Mouse (Mus musculus) gastrocnemius, postnatal 36 days (tissue): ENCODE results near the gene Gm44790. TPM values are rescaled to one million over a fixed set of nuclear protein-coding genes. Genes with fewer than 3 reads are reported as not detected.
"Not testable (repeated sequence)": the region's sequence is repeated elsewhere in the genome, so short reads cannot be mapped to it uniquely, and the experiment has no call there.

Source experiments
- DNase-seq, 2 experiments: peaks; one replicate each; pipeline ENCODE4 v3.0.0; 2022
- intact Hi-C: fragments of 180-260 bp; cut with DNase I; formaldehyde crosslinking; loops from one replicate; pipeline ENCODE4 v1.15.1; 2025
- long read RNA-seq, 2 experiments: library from polyadenylated mRNA; stranded (forward); transcript quantifications; one replicate each; pipeline ENCODE4 v2.0.0; 2021
- total RNA-seq, 2 experiments: library from RNA; stranded (reverse); gene quantifications; 2 replicates each; pipeline ENCODE4 v1.2.3; 2021

Gm44790 gene
- 1 to 10 TPM in 1 of 2 experiments, not detected in 1; 1.2 TPM for total RNA-seq
- long read RNA-seq, experiment 1, partial matches to known transcripts: 0 of 1 reads
- long read RNA-seq, experiment 1, other reads (novel, unspliced or antisense): 1 of 1 reads
- long read RNA-seq, experiment 2, partial matches to known transcripts: 0 of 1 reads
- long read RNA-seq, experiment 2, other reads (novel, unspliced or antisense): 1 of 1 reads

DNA sequence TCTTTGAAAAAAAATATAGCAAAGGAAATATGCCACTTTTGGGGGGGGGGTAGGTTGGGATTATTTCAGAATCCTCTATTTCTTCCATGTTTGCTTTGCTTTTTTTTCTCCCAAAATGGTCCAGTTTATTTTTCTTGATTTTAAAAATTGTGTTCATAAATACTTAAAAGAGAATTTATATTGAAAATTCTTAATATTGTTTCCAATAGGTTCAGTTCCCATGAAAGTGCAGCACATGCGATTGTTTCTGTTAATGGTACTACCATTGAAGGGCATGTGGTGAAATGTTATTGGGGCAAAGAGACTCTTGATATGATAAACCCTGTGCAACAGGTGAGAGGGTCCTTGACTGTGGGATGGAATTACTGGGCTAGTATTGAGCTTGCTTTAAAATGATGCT, at the start of gene Gm44790:
Gene Gm44790, plus strand, starts transcription at position 301 of the 400 bp plus-strand sequence.
- intact Hi-C loops: no loop called here
- no peak for DNase-seq

DNA sequence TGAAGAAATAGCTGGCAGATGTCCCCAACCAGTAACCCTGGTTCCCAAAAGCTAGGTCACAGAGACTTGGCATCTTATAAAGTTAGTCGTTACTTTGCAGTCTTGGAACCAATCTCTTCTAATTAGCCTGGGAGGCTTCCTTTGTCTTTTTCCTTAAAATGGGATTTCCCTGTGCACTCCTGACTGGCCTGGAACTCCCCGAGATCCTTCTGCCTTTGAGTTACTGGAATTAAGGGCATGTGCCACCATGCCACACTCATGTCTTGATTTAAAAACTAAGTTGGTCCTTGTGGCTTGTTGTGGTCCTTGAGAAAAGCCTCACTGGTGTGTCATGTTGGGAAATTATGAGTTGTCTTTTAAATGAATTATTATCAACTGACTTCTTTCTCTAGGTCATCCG, 48.1 kb upstream of the Gm44790 start:
- intact Hi-C loops: no loop called here
- no peak for DNase-seq

DNA sequence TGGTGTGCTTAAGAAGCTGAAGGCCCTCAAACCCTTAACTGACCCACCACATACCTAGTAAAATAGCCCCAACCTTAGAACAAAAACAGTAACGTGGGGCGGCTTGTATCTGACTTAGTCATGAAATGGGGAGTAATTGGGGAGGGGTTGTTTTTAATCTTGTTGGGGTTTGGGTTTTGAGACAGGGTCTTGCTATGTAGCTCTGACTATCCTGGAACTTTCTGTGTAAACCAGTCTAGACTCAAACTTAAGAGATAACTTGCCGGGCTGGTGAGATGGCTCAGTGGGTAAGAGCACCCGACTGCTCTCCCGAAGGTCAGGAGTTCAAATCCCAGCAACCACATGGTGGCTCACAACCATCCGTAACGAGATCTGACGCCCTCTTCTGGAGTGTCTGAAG, 46.3 kb upstream of the Gm44790 start:
- DNase-seq, intact Hi-C loops: not testable (repeated sequence)

DNA sequence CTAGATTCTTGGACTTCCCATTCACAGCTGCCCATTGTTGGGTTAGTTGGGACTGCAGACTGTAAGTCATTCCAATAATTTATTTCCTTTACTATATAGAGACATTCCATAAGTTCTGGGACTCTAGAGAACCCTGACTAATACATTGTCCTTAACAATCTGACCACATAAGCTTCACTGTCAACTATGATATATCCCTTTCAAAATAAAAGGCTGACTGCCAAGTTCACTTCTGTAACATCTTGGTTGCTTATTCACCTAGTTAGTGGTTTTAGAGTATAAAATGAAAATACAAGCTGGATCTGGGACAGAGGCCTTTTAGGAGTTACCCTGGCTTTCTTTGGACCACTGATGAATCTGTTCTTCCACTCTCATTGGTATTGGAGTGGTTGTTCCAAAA, 43.9 kb upstream of the Gm44790 start:
- intact Hi-C loops: no loop called here
- no peak for DNase-seq

DNA sequence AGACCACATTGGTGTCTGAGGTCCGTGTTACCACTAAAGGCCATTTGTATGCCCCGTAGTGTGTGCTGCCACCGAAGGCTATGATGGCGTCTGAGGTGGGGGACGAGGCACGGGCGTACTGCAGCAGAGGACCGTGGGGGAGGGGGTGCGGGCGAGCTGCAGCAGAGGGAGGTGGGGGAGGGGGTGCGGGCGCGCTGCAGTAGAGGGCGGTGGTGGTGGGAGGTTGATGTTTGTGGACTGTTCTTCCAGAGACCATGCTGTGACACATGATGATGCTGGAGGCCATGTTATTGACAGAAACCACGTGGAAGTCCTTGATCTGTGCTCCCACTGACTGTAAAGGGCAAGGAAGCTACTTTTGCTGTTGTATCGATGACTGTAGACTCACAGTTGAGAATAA, 43.1 kb upstream of the Gm44790 start:
- intact Hi-C loops: no loop called here
- DNase-seq: no peak

DNA sequence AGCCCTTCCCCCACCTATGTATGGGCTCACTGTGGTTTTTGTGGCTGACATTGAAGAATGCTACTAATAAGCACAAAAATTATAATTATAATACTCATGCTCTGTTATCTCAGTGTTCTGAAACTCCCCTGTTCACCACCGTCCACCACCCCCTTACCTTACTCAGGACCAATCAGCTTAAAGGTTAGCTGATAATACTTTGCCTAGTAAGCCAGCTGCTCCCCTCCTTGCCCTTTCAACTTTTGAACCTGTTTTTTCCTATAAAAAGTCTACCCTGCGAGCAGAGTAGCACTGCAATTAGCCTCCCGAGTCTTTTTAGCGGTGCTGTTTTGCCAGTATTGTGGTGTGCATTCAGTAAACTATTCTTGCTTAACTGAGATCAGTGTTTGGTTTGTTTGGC, 41.8 kb upstream of the Gm44790 start:
- DNase-seq: no peak
- intact Hi-C loops: no loop called here

DNA sequence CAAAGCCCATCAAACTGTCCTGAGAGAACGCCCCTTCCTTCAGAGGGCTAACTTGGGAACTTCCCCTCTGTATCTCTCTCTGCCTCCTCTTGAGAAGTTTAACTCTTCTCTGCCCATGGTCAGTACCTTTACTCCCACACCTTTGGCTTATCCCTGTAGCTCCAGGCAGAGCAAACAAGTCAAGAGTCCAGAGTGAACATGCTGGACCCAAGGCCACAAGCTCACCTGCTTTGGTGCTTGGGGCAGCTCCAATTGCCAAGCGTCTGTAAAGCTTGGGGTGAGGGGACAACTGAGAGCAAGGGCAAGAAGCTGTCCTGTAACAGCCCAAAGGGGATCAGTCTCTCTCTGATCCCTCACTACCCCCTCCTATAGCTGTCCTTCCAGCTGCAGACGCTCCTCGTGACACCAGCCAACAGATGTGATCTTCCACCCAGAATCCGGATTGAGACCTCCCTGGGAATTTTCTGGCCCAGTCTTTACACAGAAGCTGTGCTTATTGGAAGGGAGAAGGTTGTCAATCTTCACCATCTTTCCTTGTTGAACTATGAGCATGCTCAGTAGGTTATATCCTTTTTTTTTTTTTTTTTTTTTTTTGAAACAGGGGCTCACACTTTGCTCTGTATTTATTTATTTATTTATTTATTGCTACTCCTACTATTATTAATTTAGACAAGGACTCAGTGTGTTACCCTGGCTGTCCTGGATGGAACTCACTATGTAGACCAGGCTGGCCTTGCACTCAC, 40.9 kb upstream of the Gm44790 start:
- DNase-seq: no peak
- intact Hi-C loops: no loop called here

DNA sequence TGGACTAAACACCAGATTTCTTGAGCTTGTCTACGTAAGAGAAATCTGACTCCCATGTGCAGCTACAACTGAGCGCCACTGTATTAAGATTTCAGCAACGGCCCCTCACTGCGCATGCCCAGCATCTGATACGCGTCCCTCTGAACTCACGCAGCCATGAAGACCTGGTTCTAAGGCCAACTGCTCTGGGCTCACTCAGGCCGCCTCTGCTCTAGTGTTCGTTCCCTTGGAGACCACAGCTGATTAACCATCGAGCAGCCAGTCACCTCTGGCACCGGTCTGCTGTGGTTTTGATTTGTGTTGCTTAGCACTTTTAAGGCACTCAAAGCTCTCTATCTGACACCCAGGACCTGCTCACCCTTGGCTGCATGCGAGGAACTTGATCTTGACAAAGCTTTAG, 39.1 kb upstream of the Gm44790 start:
- intact Hi-C loops: no loop called here
- no peak for DNase-seq

DNA sequence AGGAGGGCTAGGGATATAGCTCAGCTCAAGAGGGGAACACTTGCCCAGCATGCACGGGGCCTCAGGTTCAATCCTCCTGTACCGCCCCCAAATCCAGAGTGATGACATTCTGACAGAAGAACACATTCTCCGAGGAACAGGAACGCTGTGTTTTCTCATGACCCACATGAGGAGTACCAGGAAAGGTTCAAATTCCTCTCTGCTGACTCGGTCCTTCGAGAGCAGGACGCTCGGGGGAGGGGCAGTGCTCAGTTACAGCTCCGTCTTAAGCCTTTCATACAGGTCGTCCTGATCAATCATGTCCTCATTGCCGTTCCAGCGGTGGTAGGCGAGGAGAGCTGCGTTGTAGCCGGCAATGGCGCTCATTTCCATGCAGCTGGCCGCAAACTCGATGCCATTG, 38.0 kb upstream of the Gm44790 start:
- intact Hi-C loops: no loop called here
- DNase-seq: no peak

DNA sequence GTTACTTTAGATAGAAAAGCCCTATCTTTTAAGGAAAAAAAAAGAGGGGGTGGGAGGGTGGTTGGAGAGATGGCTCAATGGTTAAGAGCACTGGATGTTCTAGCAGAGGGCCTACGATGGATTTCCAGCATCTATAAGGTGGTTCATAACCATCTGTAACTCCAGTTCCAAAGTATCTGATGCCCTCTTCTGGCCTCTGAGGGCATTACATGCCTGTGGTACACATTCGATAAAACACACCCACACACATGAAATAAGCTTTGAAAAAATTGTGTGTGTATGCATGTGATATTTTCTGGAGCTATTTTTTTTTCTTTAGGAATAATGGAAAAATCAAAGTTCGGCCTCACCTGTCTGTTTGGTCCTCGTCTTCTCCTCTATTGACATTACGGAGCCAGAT, 35.1 kb upstream of the Gm44790 start:
- intact Hi-C loops: no loop called here

DNA sequence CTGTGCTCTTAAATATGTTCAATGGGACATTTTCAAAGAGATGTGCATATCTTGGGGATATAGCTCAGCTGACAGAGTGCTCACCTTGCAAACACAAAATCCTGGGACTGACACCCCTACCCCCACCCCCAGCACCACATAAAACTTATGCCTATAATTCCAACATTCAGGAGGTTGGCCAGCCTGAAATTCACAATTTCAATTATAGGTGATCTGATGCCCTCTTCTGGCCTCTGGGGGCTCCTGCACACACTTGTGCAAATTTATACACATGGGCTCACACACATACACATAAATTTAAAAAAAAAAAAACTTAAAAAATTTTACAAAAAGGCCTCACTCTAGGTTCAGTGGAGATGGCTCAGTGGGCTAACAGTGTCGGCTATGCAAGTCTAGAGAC, 33.3 kb upstream of the Gm44790 start:
- no peak for DNase-seq
- intact Hi-C loops: no loop called here

More for the DNA sequence above, 35.1 kb upstream of the Gm44790 start:
- DNase-seq: no peak

DNA sequence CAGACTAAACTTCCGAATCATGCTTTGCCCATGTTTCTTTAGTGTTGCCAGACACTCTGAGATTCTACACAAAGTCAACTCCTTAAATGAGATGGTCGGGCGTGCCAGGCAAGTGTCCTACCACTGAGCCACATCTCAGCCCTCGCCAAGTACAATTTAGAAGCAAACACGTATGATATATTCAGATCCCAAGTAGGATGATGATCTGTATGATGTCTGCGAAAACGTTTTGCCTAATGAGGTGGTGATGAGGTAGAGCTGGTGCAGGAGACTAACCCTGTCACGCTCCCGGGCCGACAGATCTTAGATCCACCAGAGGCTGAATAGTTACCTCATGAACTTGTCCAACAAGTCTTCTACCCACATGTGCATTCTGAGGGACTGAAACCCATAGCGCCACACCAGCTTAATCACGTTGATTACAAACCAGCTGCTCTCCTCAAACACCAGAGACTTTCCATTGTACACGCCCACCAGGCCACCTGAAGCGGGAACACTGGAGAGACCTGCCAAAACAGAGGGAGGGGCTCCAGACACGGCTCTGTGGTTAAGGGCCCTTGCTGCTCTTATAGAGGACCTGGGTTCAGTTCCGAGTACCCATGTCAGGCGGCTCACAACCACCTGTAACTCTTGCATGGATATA, 32.3 kb upstream of the Gm44790 start:
- no peak for DNase-seq
- intact Hi-C loops: no loop called here

DNA sequence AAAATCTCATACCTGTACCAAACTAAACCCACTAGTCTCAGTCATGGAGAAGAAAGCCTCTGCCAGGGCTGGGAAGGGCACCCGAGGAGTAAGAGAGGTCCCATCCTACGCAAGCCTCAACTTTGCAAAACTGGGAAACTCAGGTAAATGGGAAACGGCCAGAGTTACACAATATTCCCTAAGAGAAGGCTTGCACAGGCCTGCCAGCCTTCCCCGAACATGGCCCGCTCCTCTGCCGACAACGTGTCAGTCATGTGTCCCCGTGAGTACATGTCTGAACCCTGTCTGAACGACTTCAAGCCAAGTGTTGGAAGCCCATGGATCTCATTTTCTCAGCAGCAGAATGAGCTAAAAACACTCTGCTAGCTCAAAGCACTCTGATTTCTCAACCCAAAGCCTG, 31.4 kb upstream of the Gm44790 start:
- intact Hi-C loops: no loop called here
- no peak for DNase-seq

DNA sequence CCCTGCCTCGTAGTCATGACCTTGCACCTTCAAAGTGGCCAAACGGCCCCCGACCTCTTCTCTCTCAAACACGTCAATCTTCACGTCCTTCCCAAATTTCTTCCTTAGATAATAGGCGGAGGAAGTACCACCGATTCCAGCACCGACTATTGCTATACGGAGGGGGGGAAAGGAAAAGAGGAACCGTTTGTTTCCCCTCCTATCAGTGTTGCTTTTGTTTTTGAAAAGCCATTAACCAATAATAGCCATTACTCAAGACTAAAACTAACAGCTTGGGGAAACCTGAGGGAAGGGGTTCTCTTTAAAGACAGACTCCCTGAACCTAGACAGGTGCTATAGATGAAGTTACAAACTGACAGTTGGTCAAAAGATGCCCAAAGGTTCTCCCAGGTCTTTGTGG, 30.5 kb upstream of the Gm44790 start:
- intact Hi-C loops: no loop called here
- DNase-seq: no peak

DNA sequence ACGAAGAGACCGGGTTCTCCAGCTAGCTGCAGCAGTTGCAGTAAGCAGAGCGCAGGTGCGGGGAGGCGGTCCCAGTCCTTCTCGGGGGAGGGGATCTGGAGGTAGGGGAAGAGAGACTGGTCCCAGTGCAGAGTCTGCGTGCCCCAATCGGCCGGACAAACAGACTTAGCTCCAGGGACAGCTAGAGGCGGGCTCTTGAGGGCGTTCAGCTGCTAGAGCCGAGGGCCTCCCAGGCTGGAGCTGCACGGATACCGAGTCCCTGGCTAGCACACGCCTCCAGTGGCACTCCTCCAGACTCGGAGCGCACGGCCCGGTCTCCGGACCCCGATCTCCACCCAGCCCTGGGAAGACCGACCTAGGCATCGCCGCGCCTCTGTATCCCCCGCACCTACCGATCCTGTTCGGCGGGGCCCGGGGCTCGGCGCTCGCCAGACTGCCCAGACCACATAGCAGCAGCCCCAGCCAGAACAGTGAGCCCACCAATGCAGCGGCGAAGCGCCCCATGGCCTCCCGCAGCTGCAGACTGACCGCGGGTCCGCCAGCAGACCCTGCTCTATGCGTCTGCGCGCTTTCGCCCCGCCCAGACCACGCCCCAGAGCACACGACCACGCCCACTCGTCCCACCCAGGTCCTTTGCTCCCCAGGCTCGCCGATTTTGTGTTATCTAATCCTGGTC, 29.7 kb upstream of the Gm44790 start, which contains the start of gene Pcyox1:
Gene Pcyox1, minus strand, starts transcription at position 574 of the 676 bp plus-strand sequence.
- intact Hi-C loops: no loop called here
- peak; percentile 81 to 93 for DNase-seq

DNA sequence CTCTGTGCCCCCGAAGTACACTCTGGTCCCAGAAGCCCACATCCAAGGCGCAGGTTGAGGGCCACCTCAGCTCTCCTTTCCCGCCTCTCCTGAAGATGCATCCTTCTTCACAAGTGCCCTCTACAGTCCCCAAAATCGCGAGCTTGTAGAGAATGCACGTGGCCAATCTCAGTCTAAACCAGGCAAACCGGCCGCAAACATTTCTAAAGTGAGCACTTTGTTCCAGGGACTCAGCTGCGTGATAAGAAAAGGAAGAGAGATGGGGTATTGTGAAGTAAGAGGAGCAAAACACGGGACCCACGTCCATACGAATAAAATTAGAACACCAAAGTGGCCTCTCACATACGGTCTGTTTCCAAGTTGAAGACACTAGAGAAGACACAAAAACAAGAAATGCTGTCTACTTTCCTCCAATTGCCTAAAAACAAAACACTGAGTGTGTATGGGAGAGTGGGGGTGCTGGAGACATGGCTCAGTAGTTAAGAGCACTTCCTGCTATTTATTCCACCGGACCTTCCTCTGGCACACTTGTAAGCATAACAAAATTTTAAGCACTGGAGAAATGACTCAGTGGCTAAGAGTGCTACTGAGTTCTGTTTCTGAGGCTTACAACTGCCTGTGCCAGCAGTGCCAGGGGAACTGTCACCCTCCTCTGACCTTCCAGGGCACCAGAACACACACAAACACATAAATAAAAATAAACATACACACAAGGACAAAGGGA, 29.0 kb upstream of the Gm44790 start:
- DNase-seq: no peak
- intact Hi-C loops: no loop called here

DNA sequence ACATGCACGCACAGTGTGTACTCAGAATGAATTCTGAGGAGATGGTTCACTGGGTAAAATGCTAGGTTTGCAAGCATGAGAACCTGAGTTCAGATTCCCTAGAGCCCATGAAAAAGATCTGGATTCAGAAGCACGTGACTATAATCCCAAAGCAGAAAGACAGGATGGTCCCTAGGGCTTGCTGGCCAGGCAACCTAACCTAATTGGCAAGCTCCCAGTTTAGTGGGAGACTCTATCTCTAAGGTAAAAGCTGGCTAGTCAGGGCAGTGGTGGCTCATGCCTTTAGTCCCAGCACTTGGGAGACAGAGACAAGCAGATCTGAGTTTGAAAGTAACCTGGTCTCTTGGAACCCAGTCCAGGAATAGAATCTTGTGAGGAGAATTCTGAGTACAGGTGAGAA, 27.5 kb upstream of the Gm44790 start:
- intact Hi-C loops: no loop called here
- DNase-seq: no peak

DNA sequence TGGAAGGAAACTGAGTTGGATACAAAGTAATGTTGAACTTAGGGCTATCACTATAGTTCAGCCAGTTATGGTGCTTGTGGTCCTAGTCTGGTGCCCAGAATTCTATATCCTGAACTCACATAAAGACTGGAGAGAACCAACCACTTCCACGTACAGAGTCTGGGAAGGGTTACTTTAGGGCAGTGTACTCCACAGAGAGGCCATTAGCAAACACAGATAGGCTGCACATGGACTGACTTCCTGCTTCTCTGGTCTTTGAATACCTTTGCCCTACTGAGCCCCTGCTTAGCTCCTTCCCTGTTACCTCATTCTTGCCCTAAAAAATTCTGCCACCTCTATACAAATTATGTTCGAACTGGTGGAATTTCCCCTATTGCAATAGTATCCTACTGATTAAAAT, 26.5 kb upstream of the Gm44790 start:
- no peak for DNase-seq
- intact Hi-C loops: loop anchor here (2.0 kb wide), 1 partner anchor 35 kb away; the partner anchor contains the start of gene Fam136a

DNA sequence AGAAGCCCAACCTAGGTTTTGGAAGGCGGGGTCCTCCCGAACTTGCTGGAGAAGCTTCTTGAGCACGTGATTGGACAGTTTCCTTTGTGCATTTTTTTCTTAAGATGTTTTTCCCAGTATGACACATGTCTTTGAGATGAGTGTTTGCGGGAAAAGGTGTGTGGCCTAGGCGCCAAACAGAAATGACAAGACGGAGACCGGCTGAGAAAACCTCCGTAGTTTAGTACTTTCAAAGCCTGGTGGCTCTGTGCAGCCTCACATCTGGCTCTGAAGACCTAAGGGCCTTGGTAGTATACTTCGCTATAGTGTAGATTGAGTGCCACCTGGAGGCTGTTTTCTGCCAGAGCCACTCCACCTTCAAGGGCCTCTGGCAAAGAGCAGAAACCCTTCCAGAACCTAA, 25.5 kb upstream of the Gm44790 start:
- peak; percentile 48 to 59 for DNase-seq
- intact Hi-C loops: loop anchor here (2.0 kb wide), 1 partner anchor 36 kb away; the partner anchor contains the start of gene Fam136a
